Mouse (Mus musculus) granulocyte monocyte progenitor cell, adult 5-6 weeks (primary cell): ENCODE results near the gene Olfr718-ps1. TPM values are rescaled to one million over a fixed set of nuclear protein-coding genes. Genes with fewer than 3 reads are reported as not detected.
"Not testable (repeated sequence)": the region's sequence is repeated elsewhere in the genome, so short reads cannot be mapped to it uniquely, and the experiment has no call there.

Experiments
- ATAC-seq: replicated peaks from 2 replicates; pipeline ENCODE4 v1.8.0; 2016; ENCODE audit warnings: mild to moderate bottlenecking, moderate TSS enrichment, inconsistent platforms; ENCODE audit not compliant: poor library complexity, severe bottlenecking
- total RNA-seq, 2 experiments: library from RNA; stranded (forward) in 1 of 2; stranded (reverse) in 1 of 2; fragments of 200-712, 200-1000 nt in 1 of 2; fragments of >200 nt in 1 of 2; fragmentation: Nextera tagmentation in 1 of 2; gene quantifications; 2 replicates each; pipeline ENCODE4 v1.2.3; 2014 to 2017

The Olfr718-ps1 gene
- 0.19 TPM in 1 of 2 replicates, not detected in the other for total RNA-seq (2014; fragmentation: Nextera tagmentation)
- not detected in 2 replicates for total RNA-seq (2017)

DNA sequence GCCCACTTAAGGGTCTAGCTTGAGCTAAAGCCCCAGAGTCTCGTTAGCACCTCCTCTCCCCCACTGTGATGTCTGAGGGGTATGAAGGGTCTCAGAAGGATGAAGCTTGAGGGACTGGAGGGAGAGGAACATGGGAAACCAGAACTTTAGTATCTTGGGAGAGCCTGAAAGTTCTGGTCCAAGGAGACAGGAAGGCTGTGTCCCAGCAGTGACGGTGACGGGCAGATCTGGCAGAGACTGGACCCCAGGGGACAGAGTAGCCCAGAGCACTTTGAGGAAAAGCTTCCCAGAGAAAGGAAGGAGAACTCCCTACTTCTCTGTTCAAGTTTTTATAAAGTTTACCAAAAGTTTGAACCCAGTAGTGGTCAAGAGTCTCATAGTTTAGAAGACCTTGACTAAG is at the start of gene Olfr718-ps1:
Olfr718-ps1 (minus strand) TSS at position 101 of the 400 bp plus-strand sequence.
- ATAC-seq = no peak

DNA sequence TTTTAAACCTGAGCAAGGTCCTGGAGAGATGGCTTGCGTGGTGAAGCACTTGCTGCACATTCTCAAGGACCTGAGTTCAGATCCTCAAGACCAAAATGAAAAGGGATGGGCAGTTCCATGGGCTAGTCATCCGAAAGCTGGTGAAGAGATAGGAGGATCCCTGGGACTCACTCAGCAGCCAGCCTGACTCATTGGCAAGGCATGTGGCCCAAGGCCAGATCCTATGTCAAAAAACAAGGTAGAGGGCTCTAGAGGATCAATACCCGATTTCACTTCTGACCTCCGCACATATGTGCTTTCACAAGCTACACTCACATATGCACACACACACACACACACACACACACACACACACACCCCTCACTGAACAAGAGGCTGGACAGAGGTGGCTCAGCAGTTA is 49.1 kb upstream of the Olfr718-ps1 start:
- ATAC-seq = no peak

DNA sequence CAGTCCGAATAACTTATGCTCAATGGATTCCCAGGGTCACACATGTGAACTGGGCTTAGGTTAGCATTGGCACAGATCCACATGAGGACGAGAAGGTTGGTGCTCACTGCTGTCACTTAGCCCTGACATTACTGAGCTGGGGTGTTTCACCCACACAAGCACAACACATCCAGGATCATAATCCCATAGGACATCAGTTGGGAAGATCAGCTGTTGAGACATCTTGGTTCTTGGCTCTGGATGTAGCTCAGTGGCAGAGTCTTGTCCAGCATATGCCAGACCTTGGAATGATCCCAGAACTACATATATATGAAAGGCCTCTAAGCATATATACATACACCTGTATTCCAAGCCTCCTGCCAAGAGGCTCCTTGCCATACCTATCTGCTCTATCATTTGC is 47.8 kb upstream of the Olfr718-ps1 start:
- ATAC-seq = no peak

DNA sequence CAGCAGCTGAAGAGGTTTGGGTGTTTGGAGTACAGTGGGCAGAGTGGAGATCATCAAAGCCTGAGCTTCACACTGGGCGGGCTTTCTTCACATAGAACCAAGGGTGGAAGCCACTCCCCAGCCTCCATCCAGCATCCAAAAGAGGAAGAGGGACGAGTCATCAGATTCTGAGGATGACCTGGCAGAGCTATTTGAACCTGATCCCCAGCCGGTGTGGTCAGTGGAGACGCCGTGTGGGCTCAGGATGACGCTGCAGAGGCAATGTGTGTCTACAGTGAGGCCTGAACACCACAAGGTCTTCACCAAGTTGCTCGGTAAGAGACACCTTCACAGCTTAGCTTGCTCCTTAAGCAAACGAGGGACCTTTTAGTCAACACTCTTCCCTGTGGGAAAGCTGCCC is 47.4 kb upstream of the Olfr718-ps1 start:
- 0 out of 2 replicates have a peak, but pooled peaks have one; percentile 35 for ATAC-seq

DNA sequence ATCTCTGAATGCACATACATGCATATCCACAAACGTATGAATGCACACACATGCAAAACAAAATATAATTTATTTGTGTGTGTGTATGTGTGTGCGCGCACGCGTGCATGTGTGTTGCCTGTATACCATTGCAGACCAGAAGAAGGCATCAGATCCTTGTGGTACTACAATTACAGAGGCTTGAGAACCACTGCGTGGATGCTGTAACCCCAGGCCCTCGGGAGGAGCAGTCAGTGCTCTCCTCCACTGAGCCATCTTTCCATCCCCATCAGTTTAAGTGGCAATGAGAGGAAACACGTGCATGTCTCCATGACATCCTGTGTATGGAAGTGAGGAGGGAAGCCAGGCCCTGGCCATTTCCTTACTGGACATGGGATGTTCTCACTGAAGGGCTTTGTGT is 45.4 kb upstream of the Olfr718-ps1 start:
- ATAC-seq = no peak

DNA sequence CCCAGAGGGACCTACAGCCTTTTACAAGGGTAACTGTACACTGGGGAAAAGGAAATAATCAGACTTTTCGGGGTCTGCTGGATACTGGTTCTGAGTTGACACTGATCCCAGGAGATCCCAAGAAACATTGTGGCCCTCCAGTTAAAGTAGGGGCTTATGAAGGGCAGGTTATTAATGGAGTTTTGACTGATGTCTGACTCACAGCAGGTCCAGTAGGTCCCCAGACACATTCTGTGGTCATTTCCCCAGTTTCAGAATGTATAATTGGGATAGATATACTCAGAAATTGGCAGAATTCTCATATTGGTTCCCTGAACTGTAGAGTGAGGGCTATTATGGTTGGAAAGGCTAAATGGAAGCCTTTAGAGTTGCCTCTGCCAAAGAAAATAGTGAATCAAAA is 40.6 kb upstream of the Olfr718-ps1 start:
- ATAC-seq = not testable (repeated sequence)

DNA sequence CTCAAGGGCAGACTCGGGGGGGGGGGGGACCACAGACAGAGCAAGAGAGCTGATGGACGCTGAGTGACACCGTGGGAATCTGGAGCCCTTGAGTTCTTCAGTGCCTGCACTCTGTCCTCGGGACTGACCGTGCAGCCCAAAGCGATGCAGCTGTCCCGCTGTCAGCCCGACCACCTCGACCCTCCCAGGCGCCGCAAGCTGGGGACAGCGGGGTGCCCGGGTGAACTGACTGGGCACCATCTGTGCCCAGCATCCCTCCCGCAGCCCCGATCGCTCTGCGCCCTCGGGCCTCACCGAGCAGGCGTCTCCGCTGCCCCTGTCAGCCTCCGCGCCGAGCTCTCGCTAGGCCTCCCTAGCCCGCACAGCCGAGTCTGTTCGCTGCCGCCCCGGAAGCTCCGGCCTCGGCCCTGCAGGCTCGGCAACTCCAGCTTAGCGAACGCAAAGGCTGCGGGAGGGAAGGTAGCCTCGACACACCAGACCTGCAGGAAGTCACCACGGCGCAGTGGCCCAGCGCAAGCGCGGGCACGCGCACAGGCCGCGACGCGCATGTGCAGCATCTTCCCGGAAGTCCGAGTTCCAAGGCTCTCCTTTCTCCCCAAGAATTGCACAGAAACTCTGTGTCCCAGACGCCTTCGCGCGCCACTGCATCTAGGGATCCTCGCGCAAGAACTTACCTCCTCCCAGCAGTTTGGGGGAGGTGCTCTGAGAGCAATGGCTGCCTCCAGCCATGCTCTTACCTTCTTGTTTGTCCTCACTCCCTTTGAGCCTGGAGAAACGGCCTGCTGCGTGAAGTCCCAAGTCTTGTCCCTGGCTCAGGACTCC is 33.1 kb upstream of the Olfr718-ps1 start, which contains the start of the genes Rbak and Spdye4b:
Rbak (minus strand) TSS at position 521 of the 822 bp plus-strand sequence.
Spdye4b (plus strand) TSS at position 763 of the 822 bp plus-strand sequence.
- ATAC-seq = peak; percentile 92

DNA sequence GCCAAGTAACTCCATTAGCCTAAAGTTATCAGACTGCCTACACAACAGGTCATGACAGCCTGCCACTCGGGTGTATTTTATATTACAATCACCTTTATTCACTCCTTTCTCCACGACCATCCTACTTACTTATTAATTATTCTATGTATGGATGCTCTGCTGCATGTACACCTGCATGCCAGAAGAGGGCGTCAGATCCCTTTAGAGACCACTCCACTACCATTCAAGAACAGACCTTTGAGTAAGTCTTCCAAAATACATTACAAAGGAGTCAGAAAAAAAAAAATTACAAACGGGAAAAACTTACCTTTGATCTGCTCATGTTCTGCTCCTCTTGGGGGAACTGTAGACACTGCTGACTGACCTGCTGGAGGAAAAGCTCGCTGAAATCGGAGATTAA is 31.8 kb upstream of the Olfr718-ps1 start:
- ATAC-seq = no peak

DNA sequence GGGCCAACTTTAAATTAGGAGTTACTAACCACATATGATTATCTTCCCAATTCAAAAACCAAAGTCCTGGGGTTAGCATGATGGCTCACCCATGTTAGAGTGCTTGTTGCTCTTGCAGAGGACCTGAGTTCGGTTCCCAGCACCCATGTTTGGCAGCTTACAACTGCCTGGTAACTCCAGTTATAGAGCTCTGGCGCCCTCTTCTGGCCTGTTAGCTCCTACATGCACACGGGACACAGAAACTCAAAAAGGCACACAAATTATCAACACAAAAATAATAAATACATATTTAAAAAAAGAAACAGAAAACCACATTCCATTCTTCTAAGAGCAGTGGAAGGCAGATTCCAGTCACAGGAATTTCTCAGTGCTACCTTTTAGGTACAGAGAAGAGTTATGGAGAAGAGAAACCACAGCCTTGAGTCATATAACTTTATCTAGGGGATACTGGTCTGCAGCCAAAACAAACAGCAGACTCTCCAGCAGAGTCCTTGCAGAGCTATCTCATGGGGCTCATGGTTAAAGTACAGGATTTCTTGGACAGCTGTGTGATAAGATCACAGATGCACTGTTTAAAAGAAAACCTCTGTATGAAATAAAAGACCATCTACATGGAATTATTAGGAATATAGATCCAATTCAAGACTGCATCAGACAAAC is 30.3 kb upstream of the Olfr718-ps1 start:
- ATAC-seq = no peak

DNA sequence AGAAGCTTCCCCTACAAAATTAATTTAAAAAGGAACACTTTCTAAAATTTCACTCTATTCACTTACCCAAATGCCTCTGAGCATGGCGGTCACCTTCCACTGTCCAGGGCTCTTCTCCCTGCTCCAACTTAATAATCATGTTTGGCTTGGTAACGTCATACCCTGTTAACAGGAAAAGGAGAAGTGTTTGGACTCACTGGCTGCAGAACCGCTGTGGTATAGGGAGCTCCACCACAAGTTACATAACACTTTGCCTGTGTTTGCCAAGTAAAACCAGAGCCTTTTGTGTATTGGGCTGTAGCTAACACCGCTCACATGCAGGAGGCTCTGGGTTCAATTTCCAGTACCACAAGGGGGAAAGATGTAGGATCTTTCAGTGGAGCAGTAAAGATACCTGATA is 28.6 kb upstream of the Olfr718-ps1 start:
- peak; percentile 71 for ATAC-seq

DNA sequence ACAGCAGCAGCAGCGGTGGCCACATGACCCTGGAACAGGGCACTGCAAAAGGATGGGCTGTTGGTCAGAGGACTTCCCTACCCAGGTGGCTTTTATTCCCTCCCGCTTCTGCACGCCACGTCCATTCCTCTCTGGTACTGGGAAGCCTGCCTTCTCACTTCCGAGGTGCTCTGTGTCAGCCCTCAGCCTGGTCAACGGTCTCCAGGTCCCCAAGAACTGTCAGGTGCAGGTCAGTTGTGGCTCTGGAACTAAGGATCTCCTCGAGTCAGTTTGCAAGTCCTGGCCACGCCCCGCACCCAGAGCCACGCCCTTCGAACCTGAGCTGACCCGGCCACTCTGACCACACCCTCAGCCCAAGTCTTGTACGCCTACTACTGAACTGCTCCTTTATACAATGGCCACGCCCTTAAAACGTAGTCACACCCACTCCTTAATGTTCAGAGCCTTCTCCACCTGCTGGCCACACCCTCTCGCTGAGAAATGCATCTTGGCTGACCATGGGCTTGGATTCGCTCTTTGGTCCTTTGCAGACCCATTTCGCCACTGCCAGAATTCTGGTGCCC is 18.2 kb upstream of the Olfr718-ps1 start:
- ATAC-seq = peak; percentile 89

DNA sequence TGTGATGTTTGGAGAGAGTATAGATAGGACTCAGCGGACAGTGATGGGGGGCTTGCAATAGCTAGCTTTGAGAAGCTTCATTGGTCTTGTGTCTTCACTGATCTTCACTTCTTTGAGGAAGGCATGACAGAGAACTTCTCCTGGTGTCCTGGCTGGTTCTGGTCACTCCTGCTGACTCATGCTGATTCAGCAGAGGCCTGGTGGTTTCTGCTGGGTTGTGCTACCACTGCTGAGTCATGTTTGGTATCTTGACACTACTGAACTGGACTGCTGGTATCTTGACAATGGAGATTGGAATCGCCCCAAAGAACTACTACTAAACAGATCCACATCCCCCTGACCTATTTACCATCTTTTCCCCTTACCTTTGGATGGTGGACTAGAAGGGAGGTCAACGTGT is 8.2 kb upstream of the Olfr718-ps1 start:
- ATAC-seq = no peak

DNA sequence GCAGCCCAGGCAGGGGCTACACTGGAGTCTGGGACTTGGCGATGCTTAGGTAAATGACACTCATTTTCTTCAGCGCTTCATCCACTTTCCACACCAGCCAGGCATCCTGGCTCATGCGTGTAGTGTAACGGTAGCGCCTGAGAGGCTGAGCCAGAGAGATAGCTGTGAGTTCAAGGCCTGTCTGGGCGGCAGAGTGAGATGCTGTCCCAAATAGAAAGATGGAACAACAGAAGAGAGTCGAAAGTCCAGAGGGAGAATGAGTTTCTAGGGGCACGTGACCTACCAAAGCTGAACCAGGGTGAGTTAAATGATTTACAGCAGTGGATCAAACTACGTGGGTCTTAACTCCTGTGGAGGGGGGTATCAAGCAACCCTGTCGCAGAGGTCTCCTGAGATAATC is 6.4 kb upstream of the Olfr718-ps1 start:
- no peak for ATAC-seq

DNA sequence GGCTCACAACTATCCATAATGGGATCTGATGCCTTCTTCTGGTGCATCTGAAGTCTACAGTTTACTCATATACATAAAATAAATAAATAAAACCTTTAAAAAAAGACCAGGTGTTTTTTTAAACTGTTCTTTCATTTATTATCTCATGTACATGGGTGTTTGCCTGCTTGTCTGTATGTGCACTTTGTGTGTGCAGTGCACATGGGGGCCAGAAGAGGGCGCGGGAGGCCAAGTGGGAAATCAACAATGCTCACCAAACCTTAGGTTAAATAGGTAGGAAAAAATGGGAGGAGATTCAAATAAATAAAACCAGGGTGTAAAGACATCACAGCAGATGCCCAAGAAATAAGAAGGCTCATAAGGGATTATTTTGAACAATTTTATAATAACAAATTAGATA is 2.7 kb upstream of the Olfr718-ps1 start:
- ATAC-seq = no peak

DNA sequence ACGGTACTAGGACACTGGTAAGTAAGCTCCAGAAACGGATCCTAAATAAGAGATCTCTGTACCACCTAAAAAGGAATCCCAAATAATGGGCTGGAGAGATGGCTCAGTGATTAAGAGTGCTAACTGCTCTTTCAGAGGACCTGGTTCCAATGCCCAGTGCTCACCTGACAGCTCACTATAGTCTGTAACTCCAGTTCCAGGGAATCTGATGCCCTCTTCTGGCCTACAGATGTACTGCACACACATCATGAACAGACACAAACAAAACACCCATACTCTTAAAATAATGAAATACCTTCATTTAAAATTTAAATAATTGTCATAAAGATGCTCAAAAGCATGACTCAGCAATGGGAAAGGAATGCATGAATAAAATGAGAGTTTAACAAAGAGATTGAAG is 2.2 kb upstream of the Olfr718-ps1 start:
- ATAC-seq = no peak

DNA sequence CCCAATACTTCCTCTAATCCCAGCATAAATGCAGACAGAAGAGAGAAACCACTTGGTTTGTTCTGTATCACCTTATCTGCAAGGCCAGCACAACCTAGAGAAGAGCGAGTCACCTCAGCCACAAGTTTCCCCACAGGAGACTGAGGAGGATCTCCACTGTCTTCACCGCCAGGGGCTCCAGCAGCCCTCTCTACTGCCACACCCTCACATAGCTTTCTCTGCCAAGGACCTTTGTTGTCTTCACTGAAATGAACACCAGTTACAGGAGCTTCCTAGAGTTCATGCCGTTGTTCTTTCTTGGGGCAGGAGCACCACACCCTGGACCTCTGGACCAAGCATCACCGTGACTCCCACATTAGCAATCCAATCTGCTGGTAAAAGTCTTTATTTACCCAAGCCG is 1.3 kb upstream of the Olfr718-ps1 start:
- no peak for ATAC-seq

DNA sequence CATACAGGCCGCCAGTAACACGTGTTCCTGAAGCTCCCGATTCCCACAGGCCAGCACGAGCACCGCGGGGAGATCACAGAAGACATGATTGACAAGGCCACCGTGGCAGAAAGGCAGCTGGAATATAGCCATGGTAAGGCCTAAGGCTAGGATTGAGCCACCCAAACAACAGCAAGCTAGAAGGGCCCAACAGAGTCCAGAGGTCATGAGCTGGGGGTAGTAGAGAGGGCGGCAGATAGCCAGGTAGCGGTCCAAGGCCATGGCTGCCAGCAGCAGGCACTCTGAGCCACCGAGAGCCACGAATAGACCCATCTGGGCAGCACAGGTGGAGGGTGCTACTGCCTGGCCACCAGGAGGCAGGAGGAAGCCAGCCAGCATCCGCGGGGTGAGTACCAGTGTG is 9.8 kb downstream of the Olfr718-ps1 start:
- no peak for ATAC-seq

DNA sequence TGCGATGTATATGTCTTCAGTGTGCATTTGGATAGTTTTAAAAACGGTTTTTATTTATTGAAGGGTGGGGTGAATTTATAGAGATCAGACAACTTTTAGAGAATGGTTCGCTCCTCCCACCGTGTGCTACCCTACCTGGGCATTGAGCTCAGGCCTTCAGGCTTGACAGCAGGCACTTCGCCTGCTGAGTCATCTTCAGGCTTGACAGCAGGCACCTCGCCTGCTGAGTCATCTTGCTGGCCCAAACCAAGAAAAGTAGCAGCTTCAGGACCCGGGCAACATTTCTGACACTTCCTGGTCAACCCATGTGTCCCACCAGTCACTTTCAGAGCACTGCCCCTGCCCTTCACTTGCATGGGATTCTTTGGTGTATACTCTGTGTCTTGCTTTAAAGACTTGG is 12.3 kb downstream of the Olfr718-ps1 start:
- no peak for ATAC-seq

DNA sequence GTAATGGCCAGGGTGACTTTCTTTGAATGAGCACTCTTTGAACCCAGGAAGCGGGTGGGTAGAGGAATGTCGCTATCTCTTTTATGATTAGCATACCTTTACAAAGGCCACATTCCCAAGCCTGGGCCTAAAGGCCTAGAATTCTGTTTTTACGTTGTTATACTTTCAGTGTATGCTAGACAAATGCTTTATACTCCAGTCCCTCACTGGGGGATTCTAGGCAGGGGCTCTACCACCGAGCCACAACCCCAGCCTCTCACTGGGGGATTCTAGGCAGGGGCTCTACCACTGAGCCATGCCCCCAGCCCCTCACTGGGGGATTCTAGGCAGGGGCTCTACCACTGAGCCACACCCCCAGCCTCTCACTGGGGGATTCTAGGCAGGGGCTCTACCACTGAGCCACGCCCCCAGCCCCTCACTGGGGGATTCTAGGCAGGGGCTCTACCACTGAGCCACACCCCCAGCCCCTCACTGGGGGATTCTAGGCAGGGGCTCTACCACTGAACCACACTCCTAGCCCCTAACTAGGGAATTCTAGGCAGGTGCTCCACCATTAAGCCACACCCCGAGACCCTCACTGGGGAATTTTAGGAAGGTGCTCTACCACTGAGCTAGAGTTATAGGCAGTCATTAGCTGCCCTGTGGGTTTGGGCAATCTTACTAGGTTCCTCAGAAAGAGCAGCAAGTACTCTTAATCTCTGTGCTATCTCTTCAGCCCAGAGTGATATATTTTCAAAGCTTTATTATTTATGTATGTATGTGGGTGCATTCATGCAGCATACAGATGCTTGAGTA is 13.0 kb downstream of the Olfr718-ps1 start:
- not testable (repeated sequence) for ATAC-seq

DNA sequence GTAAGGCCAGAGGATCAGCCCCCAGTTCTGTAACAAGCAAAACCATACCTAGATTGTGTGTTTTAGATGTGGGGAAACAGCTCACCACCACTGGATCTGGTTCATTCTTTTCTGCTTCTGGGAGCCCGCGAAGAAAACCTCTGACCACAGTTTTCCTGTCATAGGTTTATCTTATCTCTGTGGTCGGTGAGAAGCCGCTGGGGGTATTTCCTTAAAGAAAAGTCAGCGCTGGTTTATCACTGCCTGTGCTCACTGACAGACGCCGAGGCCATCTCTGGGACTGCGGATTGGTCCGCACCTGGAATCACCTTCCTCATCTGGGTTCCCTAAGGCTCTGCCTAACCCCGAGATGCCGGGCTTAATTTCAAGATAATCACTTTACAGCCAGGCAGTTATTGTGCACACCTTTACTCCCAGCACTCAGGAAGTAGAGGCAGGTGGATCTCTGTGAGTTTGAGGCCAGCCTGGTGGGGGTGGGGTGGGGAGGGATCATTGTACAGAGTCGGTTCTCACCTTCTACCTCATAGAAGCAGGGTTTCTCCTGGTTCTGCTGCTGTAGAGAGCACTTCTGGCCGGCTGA is 14.4 kb downstream of the Olfr718-ps1 start:
- peak; percentile 40 for ATAC-seq
